Mouse (Mus musculus): ENCODE results near the gene Hyls1.

- TF ChIP-seq CTCF (IDR thresholded peaks at IDR 0.05; ENCODE audit: borderline replicate concordance, insufficient read depth, low read depth, low read length) (no peak), POLR2A (IDR thresholded peaks at IDR 0.05; ENCODE audit: borderline replicate concordance, insufficient read depth, low read length) (no peak)
Observed at GRCm38 (mm10) chr9:35520631-35521348, 49.4 kb downstream of the Hyls1 start.

Data from cerebellum, adult 2 months (tissue).